Mouse (Mus musculus): ENCODE data around the gene Kcnma1.

The Kcnma1 gene

GRCm38 (mm10) chr14:23522606-23523159 is 491.6 kb downstream of the Kcnma1 start:
- no peak for DNase-seq

- no peak for DNase-seq
These were observed 493.1 kb downstream of the Kcnma1 start for GRCm38 (mm10) chr14:23521080-23521684.

- DNase-seq, result no peak
These were observed 496.9 kb downstream of the Kcnma1 start for GRCm38 (mm10) chr14:23517374-23517773.

GRCm38 (mm10) chr14:23509792-23510191 is 504.5 kb downstream of the Kcnma1 start:
- no peak for DNase-seq

GRCm38 (mm10) chr14:23502236-23502790 is 512.0 kb downstream of the Kcnma1 start:
- DNase-seq, result no peak

- no peak for DNase-seq
These were observed 517.5 kb downstream of the Kcnma1 start for GRCm38 (mm10) chr14:23496801-23497200.

GRCm38 (mm10) chr14:23496236-23496740 is 518.0 kb downstream of the Kcnma1 start:
- no peak for DNase-seq

GRCm38 (mm10) chr14:23494496-23494800 is 519.8 kb downstream of the Kcnma1 start:
- peak in 1 of 2 experiments; percentile 9 for DNase-seq

GRCm38 (mm10) chr14:23493750-23494495 is 520.4 kb downstream of the Kcnma1 start:
- DNase-seq, result peak; percentile 8 to 13

- DNase-seq, result peak; percentile 55
These were observed 521.5 kb downstream of the Kcnma1 start for GRCm38 (mm10) chr14:23492581-23493360.

GRCm38 (mm10) chr14:23491359-23491758 is 522.9 kb downstream of the Kcnma1 start:
- no peak for DNase-seq

- no peak for DNase-seq
These were observed 527.6 kb downstream of the Kcnma1 start for GRCm38 (mm10) chr14:23486687-23487086.

GRCm38 (mm10) chr14:23485802-23486500 is 528.3 kb downstream of the Kcnma1 start:
- DNase-seq, result no peak

GRCm38 (mm10) chr14:23475129-23475528 is 539.2 kb downstream of the Kcnma1 start:
- DNase-seq, result no peak

GRCm38 (mm10) chr14:23470071-23470470 is 544.2 kb downstream of the Kcnma1 start:
- no peak for DNase-seq

GRCm38 (mm10) chr14:23465135-23465534 is 549.2 kb downstream of the Kcnma1 start:
- no peak for DNase-seq

- DNase-seq, result no peak
These were observed 555.7 kb downstream of the Kcnma1 start for GRCm38 (mm10) chr14:23458560-23458959.

- DNase-seq, result no peak
These were observed 562.6 kb downstream of the Kcnma1 start for GRCm38 (mm10) chr14:23451681-23452080.

- no peak for DNase-seq
These were observed 576.8 kb downstream of the Kcnma1 start for GRCm38 (mm10) chr14:23437467-23437866.

- DNase-seq, result no peak
These were observed 578.4 kb downstream of the Kcnma1 start for GRCm38 (mm10) chr14:23435861-23436260.

- DNase-seq, result peak; percentile 20 to 46
These were observed 584.3 kb downstream of the Kcnma1 start for GRCm38 (mm10) chr14:23430006-23430405.

GRCm38 (mm10) chr14:23429043-23429442 is 585.2 kb downstream of the Kcnma1 start:
- DNase-seq, result peak; percentile 32 to 35

All from cerebellum, postnatal 14 days (tissue).